Mouse (Mus musculus) erythroid progenitor cell, adult 5-6 weeks (primary cell): Measurements from ENCODE around the gene Sox21. TPM values are rescaled to one million over a fixed set of nuclear protein-coding genes. Genes with fewer than 3 reads are reported as not detected.

Source experiments
- ATAC-seq: replicated peaks from 2 replicates; pipeline ENCODE4 v1.8.0; 2016; ENCODE audit warnings: moderate number of reproducible peaks, mild to moderate bottlenecking, moderate TSS enrichment, inconsistent platforms; ENCODE audit not compliant: poor library complexity, low FRiP score, severe bottlenecking
- total RNA-seq, 2 experiments: library from RNA; stranded (forward) in 1 of 2; stranded (reverse) in 1 of 2; fragments of 150-400 nt in 1 of 2; fragments of 186-747, 209-891 nt in 1 of 2; gene quantifications; 2 replicates each; pipeline versions ENCODE4 v1.2.3 to v1.2.4; 2015 to 2017; ENCODE audit warnings: low replicate concordance in 2 of 2

The Sox21 gene
- total RNA-seq (2015; ENCODE audit: low replicate concordance) = not detected in 2 replicates
- total RNA-seq (2017; ENCODE audit: low replicate concordance) = not detected in 2 replicates

- ATAC-seq = no peak
Observed at GRCm38 (mm10) chr14:118236886-118237289, at the start of gene Sox21. Gene Sox21 (minus strand): TSS chr14:118237030.

DNA sequence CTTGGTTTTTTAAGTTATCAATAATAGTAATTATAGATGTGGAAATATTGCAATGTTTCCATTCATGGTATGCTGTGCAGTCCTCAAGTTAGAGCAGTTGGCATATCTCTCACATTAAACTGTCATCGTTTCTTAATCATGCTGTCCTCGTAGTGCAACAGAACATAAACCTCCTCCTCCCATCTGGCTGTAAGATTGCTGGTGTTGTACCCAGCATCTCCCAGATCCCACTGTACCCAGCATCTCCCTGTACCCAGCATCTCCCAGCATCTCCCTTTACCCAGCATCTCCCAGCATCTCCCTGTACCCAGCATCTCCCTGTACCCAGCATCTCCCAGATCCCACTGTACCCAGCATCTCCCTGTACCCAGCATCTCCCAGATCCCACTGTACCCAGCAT lies 49.3 kb upstream of the Sox21 start:
- ATAC-seq = no peak

GRCm38 (mm10) chr14:118282917-118283316 lies 46.1 kb upstream of the Sox21 start:
- no peak for ATAC-seq

- ATAC-seq = no peak
Observed at GRCm38 (mm10) chr14:118282272-118282671, 45.4 kb upstream of the Sox21 start.

- no peak for ATAC-seq
Observed at GRCm38 (mm10) chr14:118277704-118278498, 41.1 kb upstream of the Sox21 start.

DNA sequence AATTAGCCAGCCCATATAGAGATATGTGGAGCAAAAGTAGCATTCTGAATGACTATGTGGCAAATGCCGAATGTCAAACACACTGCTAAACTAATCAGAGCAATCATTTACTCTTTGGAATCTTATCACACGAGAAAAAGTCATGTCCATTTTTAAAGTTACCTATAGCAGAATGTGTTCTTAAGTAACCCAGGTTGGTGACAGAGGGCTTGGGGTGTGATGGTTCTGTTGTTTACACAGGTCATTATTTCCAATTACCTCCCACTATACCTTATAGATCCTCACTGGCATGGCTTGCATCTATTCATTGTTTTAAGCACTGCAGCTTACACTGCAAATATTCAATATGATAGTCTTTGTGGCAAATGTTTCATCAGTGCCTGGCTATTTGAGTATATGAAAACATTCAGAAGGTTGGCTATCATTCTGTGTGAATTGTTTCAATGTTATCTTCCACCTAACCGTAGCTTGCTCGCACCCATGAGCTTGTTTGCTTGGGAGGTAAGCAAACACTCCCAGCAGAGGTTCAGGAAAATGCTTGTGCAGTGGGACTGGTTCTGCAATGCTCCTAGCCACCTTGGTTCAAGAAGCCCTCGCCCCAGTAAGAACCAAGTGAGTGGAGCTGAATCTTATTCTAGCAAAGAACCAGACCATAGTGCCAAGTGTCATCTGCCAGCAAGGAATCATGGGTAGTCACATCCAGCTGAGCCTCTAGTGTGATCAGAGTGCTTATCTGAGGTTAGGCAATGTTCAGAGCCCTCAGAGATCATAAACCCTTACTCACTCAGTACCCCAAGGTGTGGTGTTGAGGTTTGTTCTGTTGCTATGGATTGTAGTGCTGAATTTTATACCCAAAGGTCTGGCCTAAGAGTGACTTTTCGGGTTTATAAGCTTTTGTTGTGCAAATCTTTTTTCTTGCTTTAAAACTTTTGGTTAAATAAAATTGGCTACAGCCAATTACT lies 36.0 kb upstream of the Sox21 start:
- ATAC-seq = no peak

DNA sequence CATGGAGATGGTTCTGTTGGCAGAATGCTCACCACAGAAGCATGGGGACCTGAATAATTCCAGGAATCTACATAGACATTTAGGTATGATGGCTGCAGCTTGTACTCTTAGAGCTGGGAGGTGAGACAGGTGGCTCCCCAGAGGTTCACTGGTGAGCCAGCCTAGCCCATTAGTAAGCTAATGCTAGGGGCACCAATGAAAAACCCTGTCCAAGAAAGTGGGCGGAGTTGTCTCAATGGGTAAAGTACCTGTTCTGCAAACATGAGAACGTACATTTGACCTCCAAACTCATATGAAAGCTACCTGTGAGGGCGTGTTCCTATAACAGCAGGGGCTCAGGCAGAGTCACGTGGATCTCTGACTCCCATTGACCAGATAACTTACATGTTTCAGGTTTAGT lies 32.0 kb upstream of the Sox21 start:
- ATAC-seq = no peak

GRCm38 (mm10) chr14:118266660-118267059 lies 29.8 kb upstream of the Sox21 start, which contains the start of gene Gm9376:
Gene Gm9376 (plus strand): TSS chr14:118266960.
- ATAC-seq = no peak

- ATAC-seq = no peak
Observed at GRCm38 (mm10) chr14:118253381-118253780, 16.6 kb upstream of the Sox21 start.

DNA sequence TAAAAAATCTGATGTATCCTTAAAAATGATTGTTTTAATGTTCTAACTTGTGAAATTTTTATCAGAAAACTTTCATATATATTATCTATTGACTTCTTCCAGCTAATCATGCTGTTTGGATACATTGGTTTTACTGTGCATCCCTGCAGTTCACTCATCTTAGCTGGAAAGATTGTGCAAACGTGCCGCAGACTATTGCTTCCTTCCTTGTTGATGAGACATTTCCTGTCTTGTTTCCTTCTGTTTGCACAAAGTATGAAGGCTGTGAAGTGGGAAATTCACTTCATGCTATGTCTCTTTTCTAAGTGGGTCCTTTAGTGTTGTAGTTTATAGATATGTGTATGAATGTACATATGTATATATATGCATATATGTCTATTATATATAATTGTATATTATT lies 4.6 kb upstream of the Sox21 start:
- ATAC-seq = no peak

- ATAC-seq = no peak
Observed at GRCm38 (mm10) chr14:118239351-118239750, 2.5 kb upstream of the Sox21 start.

- ATAC-seq = no peak
Observed at GRCm38 (mm10) chr14:118237786-118238185, 956 bp upstream of the Sox21 start.

- no peak for ATAC-seq
Observed at GRCm38 (mm10) chr14:118235973-118236885, 601 bp downstream of the Sox21 start.

DNA sequence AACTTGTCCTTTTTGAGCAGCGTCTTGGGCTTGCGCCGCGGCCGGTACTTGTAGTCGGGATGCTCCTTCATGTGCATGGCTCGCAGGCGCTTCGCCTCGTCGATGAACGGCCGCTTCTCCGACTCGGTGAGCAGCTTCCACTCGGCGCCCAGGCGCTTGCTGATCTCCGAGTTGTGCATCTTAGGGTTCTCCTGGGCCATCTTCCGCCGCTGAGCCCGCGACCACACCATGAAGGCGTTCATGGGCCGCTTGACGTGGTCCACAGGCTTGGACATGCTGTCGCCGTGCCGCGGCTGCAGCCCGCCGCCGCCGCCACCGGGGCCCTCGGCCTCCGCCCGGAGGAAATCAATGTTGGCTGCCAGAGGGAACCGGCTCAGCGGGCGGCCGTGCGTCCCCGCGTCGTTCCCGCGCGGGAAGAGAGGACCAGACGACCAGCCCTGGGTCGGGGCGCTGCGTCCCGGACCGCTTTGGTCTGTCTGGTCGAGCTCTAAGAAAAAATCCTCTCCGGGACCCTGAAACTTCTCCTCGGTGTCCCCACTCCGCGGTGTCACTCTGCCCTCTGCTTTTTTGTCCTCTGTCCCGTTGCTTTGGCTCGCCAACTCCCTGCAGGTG lies 1.4 kb downstream of the Sox21 start:
- no peak for ATAC-seq

GRCm38 (mm10) chr14:118234541-118235210 lies 2.2 kb downstream of the Sox21 start:
- no peak for ATAC-seq

DNA sequence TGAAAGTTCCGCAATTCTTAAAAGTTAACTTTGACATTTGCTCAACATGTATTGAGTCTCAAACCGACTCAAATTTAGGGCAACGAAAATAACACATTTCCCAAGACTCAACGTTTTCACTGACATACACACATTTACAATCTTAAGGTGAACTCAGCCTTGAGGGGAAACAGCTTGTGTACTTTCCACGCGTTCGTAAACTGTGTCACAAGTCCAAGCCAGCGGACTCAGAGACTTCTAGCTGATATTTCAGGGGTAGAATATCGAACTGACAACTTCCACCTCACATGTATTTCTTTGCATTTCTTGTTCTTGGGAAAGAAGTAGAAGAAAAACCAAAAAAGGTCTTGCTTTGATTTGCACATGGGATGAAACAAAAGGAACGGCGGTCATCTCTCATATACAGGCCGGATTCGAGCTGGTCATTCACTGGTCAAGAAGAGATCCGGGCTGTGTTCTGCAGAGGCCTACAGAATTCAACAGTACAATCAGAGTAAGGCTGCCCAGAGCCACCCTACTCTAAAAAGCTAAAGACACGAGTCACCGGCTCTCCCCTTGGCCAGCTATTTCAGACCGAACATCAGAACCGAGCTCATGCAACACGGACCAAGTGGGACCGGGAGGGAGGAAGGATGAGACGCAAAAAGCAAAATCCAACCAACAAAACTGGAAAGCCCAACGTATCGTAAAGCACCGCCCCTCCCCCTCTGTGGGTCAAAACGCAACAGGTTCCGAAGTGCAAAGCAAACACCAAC lies 2.9 kb downstream of the Sox21 start:
- no peak for ATAC-seq

GRCm38 (mm10) chr14:118232381-118232970 lies 4.4 kb downstream of the Sox21 start:
- no peak for ATAC-seq
